Mouse (Mus musculus) embryonic facial prominence, embryonic 10.5 days (tissue): ENCODE data around the gene Zfp784. TPM values are rescaled to one million over a fixed set of nuclear protein-coding genes. Genes with fewer than 3 reads are reported as not detected.
"Not testable (repeated sequence)": the region's sequence is repeated elsewhere in the genome, so short reads cannot be mapped to it uniquely, and the experiment has no call there.

Experiments used
- DNase-seq: peaks from one replicate; pipeline ENCODE4 v3.0.0-alpha.2; 2017; ENCODE audit warnings: low spot score
- H3K27ac ChIP-seq: fragments of 300-500 bp; sonication (generic); replicated peaks from 2 replicates; pipeline ENCODE4 v1.5.1; 2016; ENCODE audit warnings: mild to moderate bottlenecking
- H3K27me3 ChIP-seq: fragments of 300-500 bp; sonication (generic); replicated peaks from 2 replicates; pipeline ENCODE4 v1.6.1; 2016; ENCODE audit warnings: low read depth, mild to moderate bottlenecking; ENCODE audit not compliant: poor library complexity, severe bottlenecking
- H3K36me3 ChIP-seq: fragments of 300-500 bp; sonication (generic); replicated peaks from 2 replicates; pipeline ENCODE4 v1.6.1; 2016; ENCODE audit warnings: mild to moderate bottlenecking, moderate library complexity
- H3K4me1 ChIP-seq: fragments of 300-500 bp; sonication (generic); 2 replicates; pipeline ENCODE4 v1.6.1; 2016
- H3K4me3 ChIP-seq: fragments of 300-500 bp; sonication (generic); 2 replicates; pipeline ENCODE4 v1.5.1; 2016; ENCODE audit warnings: mild to moderate bottlenecking, moderate library complexity
- H3K9me3 ChIP-seq: fragments of 300-500 bp; sonication (generic); 2 replicates; pipeline ENCODE4 v1.6.1; 2016; ENCODE audit warnings: mild to moderate bottlenecking
- WGBS: fragments of 180-500 bp; shearing (Covaris S2); methylation state at CpG from one replicate; pipeline ENCODE4 v1.1.7; 2016; 5-methylcytosine and 5-hydroxymethylcytosine counted together
- polyA plus RNA-seq: library from polyadenylated mRNA; unstranded; fragments of >200 nt; fragmentation: Nextera tagmentation; extraction: Ambion mirVana; gene quantifications from 2 replicates; pipeline ENCODE4 v1.2.1, GENCODE M21; 2016

The Zfp784 gene
- polyA plus RNA-seq, 1 experiment from 2014 or later: 2.7 TPM

DNA sequence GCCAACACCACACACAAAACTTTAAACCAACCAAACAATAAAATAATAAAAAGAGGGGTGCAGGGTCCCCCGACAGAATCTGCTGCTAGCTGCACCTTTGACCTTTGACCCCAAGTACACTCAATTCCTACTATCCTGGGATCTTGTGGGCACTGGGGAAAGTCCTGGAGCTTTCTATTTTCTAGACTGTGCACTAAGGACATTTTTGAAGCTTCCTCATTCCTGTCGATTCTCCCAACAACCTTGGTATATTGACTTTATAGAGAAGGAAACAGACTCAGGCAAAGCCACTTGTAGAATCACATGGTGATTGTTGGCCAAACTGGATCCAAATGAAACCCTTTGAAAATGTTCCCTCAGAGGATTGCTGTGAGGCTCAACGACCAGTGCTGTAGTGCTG lies 22.2 kb downstream of the Zfp784 start:
- peak overlapping the region; percentile 76 for H3K4me3 ChIP-seq
- peaks cover 7% of the 10 kb centered on the region; the same call in 1 of the 2 replicates for H3K9me3 ChIP-seq
- peak overlapping the region; percentile 98 for H3K27ac ChIP-seq
- no peak for DNase-seq
- peaks cover 19% of the 10 kb centered on the region for H3K4me1 ChIP-seq
- peaks cover 36% of the 10 kb centered on the region for H3K36me3 ChIP-seq
- no peaks in the 10 kb centered on the region for H3K27me3 ChIP-seq
- 67% methylated on average over 3 of the region's 3 CpGs for WGBS

DNA sequence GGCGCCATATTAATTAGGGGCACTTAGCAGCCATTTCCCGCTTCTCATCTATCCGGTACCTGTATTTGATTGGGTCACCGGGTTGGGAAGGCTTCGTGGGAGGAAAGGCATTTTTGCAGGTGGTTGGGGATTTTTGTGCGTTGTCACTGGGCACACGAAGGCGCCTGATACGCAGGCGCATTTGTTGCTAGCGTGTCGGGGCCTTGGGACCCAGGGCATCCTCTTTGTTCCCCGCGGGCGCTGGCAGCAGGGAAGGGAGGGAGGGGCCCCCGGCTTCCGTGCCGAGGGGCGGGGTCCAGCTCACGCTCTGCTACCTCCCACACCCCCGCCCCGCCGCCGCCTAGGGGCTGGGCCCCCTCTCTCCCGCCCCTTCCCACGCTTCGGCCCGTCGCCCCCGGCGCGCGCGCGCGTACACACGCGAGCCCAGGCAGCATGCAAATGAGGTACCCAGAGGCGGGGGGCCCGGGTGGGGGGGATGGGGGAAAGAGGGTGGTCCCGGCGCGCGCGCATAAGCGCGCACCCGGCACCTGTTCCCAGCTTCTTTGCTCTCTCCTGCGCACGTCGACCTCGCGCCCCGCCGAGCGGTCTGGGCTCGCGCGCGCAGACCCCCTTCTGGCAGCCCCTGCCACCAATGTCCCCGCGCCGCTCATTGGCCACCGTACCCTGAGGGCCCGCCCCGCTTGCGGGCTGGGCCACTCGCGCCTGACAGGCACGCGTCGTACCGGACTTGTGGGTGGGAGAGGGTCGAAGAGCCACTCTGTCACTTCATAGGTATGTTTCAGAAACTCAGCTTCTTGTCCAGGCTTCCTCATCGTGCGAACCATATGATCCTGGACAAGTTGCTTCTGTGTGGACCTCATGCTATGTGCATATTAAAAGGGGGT lies 22.9 kb downstream of the Zfp784 start, which contains the start of gene Gm44973:
Gene Gm44973, plus strand, starts transcription at position 379 of the 884 bp plus-strand sequence.
- Histone ChIP-seq H3K27me3 (no peaks in the 10 kb centered on the region), H3K4me1 (peaks cover 16% of the 10 kb centered on the region), H3K27ac (peak within 1 kb of the TSS; percentile 98), H3K36me3 (peaks cover 43% of the 10 kb centered on the region), H3K4me3 (peak within 1 kb of the TSS; percentile 76), H3K9me3 (peaks cover 7% of the 10 kb centered on the region; the same call in 1 of the 2 replicates)
- WGBS: under 1% methylated on average over 76 of the region's 76 CpGs
- DNase-seq: peak; percentile 99

DNA sequence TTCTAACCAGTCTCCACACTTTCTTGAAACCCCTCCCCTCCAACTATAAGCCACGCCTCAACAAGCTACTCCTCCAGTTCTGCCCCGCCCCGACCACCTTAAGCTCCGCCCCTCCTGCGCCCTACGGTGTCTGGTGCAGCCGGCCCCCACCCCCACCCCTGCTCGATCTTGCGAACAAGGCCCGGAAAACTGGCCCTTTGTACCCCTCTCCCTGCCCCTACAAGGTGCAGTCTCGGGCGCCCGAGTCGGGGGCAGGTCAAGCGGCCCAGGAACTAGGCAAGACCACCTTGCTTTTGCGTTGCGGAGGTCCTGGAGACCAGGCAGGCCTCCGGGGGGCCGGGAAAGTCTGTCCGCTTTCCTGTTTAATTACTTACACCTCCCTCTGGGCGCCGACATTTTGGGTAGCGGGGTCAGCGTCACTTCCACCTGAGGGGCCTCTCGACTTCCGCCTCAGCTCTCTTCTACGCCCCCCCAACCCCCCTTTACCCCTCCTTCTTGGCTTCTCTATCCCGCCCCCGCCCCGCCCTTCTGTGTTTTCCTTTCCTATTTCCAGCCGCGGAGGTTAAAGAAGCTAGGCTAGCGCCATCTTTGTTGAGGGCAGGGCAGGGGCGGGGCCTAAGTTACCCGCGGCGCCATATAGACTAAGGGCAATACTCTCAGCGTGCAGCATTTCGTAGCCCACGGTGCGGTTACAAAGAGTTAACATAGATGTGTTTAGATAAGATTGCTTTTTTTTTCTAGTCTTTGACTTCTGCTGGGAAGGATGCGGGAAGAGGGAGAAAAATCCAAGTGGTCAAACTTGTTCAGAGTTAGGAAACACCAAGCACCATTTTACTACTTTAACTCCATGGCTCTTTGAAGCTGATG lies 23.8 kb downstream of the Zfp784 start, which contains the start of the genes Zfp524 and Fiz1:
Gene Zfp524, plus strand, starts transcription at position 165 of the 867 bp plus-strand sequence.
Gene Fiz1, minus strand, starts transcription at position 447 of the 867 bp plus-strand sequence.
- WGBS: under 1% methylated on average over 42 of the region's 42 CpGs
- Histone ChIP-seq H3K27ac (peak within 1 kb of the TSS; percentile 98), H3K27me3 (no peaks in the 10 kb centered on the region), H3K9me3 (peaks cover 7% of the 10 kb centered on the region; the same call in 1 of the 2 replicates), H3K36me3 (peaks cover 52% of the 10 kb centered on the region), H3K4me3 (peak within 1 kb of the TSS; percentile 76), H3K4me1 (peaks cover 15% of the 10 kb centered on the region)
- DNase-seq: peak; percentile 98

DNA sequence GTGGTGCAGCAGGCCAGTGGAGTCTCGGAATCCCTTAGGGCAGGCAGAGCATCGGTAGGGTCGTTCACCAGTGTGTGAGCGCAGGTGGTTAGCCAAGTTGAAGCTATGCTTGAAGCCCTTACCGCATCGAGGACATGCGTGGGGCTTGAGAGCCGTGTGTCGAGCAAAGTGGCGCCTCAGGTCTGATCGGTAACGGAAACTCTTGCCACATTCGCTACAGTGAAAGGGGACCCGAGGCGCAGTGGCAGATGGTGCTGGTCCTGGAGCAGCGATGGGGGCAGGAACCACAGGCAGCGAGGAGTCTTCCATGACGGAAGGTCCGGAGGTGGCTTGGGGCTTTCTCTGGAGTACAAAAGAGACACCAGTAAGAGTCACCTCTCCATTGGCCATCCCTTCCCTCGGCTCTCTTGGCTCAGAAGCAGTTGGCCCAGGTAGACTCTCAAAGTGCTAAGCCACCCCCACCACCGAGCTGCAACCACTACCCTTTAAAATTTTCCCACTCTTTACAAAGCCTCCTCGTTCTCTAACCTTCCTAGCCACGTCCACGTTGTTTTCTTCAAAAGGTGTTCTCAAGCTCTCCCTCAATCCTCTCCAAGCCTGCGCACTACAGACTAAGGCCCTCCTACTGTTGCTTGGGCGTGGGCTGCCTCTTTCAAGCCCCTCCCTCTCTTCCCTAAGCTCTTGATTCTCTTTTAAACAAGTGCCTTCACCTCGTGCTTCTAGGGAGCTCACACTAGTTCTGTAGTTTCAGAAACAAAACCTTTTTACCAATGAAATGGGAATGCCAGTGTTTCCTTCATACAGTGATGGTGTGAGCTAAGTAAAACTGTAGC lies 25.3 kb downstream of the Zfp784 start:
- H3K36me3 ChIP-seq: peaks cover 64% of the 10 kb centered on the region
- H3K4me3 ChIP-seq: peak overlapping the region; percentile 76; the same call in 1 of the 2 replicates

DNA sequence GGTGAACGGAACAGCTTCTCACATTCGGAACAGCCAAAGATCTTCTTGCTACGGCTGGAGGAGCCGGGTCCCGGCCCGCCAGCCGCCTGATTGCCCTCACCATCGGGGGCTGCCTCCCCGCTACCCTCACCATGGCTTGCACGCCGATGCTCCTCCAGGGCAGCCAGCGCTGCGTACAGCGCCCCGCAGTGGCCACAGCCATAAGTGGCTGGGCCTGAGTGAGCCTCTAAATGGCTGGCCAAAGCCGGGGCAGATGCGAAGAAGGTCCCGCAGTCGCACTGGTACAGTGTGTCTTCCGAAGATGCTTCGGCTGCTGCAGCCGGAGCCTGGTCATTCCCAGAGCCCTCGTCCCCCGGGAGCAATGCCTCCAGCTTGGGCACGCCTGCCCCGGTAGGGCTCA lies 30.0 kb downstream of the Zfp784 start:
- H3K4me1 ChIP-seq: peaks cover 3% of the 10 kb centered on the region
- peaks cover 12% of the 10 kb centered on the region; the same call in 1 of the 2 replicates for H3K9me3 ChIP-seq
- WGBS: 93% methylated on average over 26 of the region's 26 CpGs
- no peak for DNase-seq
- H3K27me3 ChIP-seq: no peaks in the 10 kb centered on the region
- peaks cover 75% of the 10 kb centered on the region for H3K36me3 ChIP-seq
- peak overlapping the region; percentile 26; the same call in 1 of the 2 replicates for H3K4me3 ChIP-seq
- H3K27ac ChIP-seq: no peak overlapping the region

More for the DNA sequence above, 25.3 kb downstream of the Zfp784 start:
- DNase-seq: no peak
- H3K27ac ChIP-seq: no peak overlapping the region
- 92% methylated on average over 27 of the region's 27 CpGs for WGBS
- H3K9me3 ChIP-seq: peaks cover 16% of the 10 kb centered on the region; the same call in 1 of the 2 replicates
- H3K4me1 ChIP-seq: peaks cover 11% of the 10 kb centered on the region
- no peaks in the 10 kb centered on the region for H3K27me3 ChIP-seq

DNA sequence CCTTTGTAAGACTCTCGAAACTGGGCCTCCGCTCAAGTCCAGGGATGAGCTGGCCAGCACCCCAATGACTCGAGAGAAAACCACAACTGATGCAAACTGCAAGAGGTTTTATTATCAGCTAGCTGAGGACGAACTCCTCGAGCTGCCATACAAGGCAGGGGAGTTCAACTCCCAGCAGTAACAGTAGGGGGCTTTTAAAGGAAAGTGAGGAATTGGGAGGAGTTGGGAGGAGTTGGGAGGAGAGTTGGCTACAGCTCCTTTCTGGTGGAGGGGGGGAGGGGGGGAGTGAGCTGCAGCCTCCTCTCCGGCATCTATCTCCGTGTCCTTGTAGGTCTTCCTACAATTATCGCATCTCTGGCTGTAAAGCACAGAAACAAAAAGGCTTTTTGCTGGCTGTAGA lies 35.4 kb downstream of the Zfp784 start:
- not testable (repeated sequence) for H3K4me1 ChIP-seq, H3K9me3 ChIP-seq, H3K4me3 ChIP-seq, H3K27me3 ChIP-seq, DNase-seq, H3K27ac ChIP-seq
- H3K36me3 ChIP-seq: peaks cover 22% of the 10 kb centered on the region
- WGBS: 64% methylated on average over 8 of the region's 8 CpGs

DNA sequence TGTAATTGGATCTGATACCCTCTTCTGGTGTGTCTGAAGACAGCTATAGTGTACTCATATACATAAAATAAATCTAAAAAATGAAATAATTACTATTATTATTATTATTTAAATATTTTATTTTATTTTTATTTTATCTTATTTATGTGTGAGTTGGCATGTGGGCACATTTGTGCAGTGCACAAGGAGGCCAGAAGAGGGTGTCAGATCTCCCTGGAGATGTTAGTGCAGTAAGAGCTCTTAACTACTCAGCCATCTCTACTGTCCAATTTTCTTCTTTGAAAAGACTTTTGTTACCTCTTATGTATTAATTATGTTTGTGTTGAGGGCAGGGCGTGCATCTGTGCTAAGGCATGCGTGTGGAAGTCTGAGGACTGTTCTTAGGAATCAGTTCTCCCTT lies 38.4 kb downstream of the Zfp784 start:
- Histone ChIP-seq H3K4me3 (no peak overlapping the region), H3K27ac (no peak overlapping the region), H3K9me3 (peaks cover 5% of the 10 kb centered on the region; the same call in 1 of the 2 replicates), H3K4me1 (peaks cover 19% of the 10 kb centered on the region), H3K36me3 (no peaks in the 10 kb centered on the region), H3K27me3 (peaks cover 7% of the 10 kb centered on the region)
- 66% methylated on average over 2 of the region's 2 CpGs for WGBS
- no peak for DNase-seq

DNA sequence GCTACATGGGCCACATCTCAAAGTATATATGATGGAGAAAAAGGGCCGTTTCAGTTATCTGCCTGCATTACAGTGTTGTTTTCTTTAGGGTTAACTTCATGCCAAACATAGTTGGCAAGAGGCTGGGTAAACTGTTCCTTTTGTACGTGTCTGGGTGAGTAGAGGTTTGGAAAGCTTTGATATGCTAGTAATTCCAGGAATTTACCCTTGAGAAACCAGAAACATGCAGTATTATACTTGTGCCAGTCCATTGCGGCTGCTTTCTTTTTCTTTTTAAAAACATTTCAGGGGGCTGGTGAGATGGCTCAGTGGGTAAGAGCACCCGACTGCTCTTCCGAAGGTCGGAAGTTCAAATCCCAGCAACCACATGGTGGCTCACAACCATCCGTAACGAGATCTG lies 41.3 kb downstream of the Zfp784 start:
- Histone ChIP-seq H3K27ac (no peak overlapping the region; the same call in 1 of the 2 replicates), H3K27me3 (peaks cover 36% of the 10 kb centered on the region), H3K9me3 (peaks cover 29% of the 10 kb centered on the region), H3K36me3 (peaks cover 27% of the 10 kb centered on the region), H3K4me3 (peak overlapping the region; percentile 77), H3K4me1 (peaks cover 35% of the 10 kb centered on the region)
- 72% methylated on average over 8 of the region's 8 CpGs for WGBS
- DNase-seq: no peak

DNA sequence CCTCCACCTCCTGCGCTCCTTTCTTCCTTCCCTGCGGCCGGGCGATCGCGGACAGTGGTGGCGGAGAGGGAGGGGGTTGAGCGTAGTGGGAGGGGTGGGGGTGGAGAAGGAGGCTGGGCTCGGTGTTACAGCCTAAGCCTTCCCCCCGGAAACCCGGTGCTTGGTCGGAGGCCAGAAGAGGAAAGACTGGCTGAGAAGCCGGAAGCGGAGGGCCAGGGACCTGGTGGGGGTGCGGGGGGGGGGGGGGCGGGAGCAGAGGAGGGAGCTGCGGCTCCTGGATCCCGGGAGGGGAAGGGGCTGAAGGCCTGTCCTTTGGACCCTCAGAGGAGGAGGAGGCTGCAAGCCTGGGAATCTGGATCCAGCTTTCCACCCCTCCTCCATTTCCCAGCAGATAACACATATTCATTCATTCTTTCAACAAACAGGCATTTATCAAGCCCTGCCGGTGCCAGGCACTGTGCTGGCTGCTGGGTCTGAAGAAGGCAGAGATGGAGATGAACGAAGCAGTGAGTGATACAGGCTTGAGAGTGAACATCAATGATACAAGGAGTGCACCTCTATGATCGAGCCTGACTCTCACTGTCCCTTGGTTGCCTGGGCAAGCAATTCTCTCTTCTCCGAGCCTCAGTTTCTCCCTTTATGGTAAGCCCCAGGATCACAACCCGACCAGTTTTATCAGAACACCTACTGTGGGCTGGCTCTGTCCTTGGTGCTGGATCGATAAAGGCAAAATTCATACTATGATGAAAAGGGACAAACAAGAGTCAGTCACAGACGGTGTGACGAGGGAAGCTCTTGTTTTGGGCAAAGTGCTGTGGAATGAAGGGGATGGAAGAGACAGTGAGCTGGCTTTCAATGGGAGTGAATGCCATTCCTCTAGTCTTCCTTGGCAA lies 42.0 kb downstream of the Zfp784 start, which contains the start of gene Zfp579:
Gene Zfp579, minus strand, starts transcription at position 156 of the 893 bp plus-strand sequence.
- Histone ChIP-seq H3K9me3 (peaks cover 31% of the 10 kb centered on the region), H3K36me3 (peaks cover 34% of the 10 kb centered on the region), H3K4me3 (peak within 1 kb of the TSS; percentile 77), H3K4me1 (peaks cover 35% of the 10 kb centered on the region), H3K27me3 (peaks cover 36% of the 10 kb centered on the region), H3K27ac (peak within 1 kb of the TSS; percentile 87)
- WGBS: 5% methylated on average over 21 of the region's 26 CpGs
- DNase-seq: peak; percentile 94

DNA sequence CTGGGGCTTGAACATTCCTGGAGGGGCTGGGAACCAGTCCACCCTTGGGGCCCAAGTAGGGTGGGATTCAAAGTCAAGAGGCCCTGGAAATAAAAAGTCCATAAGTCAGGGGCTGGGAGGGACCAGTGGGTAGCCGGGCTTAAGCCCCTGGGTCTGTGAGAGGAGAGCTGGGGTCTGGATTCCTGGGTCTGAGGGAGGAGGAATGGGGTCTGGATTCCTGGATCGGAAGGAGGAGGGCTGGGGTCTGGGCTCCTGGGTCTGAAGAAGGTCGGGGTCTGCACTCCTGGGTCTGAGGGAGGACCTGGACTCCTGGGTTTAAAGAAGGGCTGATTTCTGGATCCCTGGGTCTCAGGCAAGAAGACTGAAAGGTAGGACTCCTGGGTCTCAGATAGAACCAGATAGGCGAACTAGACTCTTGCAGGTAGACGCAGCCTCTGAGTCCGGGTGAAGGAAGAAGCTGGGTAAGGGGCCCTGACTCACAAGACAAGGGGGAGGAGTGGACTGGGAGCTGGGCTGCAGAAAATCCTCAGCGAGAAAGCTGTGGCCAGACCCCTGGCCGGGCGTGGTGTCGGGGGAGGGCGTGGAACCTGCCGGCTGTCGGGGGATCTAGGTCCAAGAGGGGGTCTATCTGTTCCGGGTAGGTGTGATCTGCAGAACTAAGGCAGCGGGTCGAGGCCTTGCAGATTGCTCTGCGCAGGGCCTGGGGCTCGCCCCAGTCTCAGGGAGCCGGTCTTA lies 42.8 kb downstream of the Zfp784 start:
- Histone ChIP-seq H3K27ac (peak overlapping the region; percentile 87), H3K4me3 (peak overlapping the region; percentile 77), H3K9me3 (peaks cover 37% of the 10 kb centered on the region), H3K27me3 (peaks cover 36% of the 10 kb centered on the region), H3K36me3 (peaks cover 35% of the 10 kb centered on the region), H3K4me1 (peaks cover 35% of the 10 kb centered on the region)
- WGBS: 8% methylated on average over 19 of the region's 19 CpGs
- peak; percentile 24 for DNase-seq
